Mouse (Mus musculus): Measurements from ENCODE around the gene Slc16a6. TPM values are rescaled to one million over a fixed set of nuclear protein-coding genes. Genes with fewer than 3 reads are reported as not detected.

The Slc16a6 gene
- polyA plus RNA-seq, 1 experiment from 2014 or later: 3.7 TPM

DNA sequence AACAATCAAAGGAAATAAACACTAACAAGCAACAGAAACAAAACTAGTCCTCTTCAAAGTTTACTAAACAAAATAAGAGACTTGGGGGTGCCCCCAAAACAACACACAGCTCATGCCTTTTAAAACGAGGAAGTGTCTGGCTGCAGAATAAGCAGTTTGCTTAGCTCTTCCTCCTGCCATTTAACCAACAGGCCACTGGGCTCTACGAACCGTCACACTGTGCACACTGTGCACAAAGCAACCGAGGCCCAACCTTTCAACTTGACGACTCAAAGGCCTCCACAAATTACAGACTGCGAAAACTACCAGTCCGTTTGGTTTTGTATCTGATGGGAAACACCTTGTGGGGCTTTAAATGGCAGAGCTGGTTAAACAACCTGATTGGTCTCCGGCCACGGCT, 3.2 kb downstream of the Slc16a6 start:
- peaks cover 16% of the 10 kb centered on the region for H3K4me1 ChIP-seq
- no peak overlapping the region for H3K9ac ChIP-seq
- peaks cover 14% of the 10 kb centered on the region for H3K27me3 ChIP-seq
- H3K27ac ChIP-seq: no peak overlapping the region
- 71% methylated on average over 9 of the region's 9 CpGs for WGBS
- H3K9me3 ChIP-seq: no peaks in the 10 kb centered on the region
- no peak overlapping the region for H3K4me3 ChIP-seq
- no peak overlapping the region for H3K4me2 ChIP-seq (replicated peaks)
- ATAC-seq (ENCODE audit: insufficient number of reproducible peaks, insufficient read depth, low FRiP score, low TSS enrichment): no peak
- H3K36me3 ChIP-seq: no peaks in the 10 kb centered on the region

GRCm38 (mm10) chr11:109468133-109468532, 5.3 kb downstream of the Slc16a6 start:
- H3K4me2 ChIP-seq (replicated peaks): no peak overlapping the region
- ATAC-seq (ENCODE audit: insufficient number of reproducible peaks, insufficient read depth, low FRiP score, low TSS enrichment): no peak
- 82% methylated on average over 5 of the region's 5 CpGs for WGBS
- H3K4me3 ChIP-seq: no peak overlapping the region
- H3K4me1 ChIP-seq: peaks cover 11% of the 10 kb centered on the region
- H3K27ac ChIP-seq: no peak overlapping the region
- no peaks in the 10 kb centered on the region for H3K9me3 ChIP-seq
- no peaks in the 10 kb centered on the region for H3K36me3 ChIP-seq
- no peak overlapping the region for H3K9ac ChIP-seq
- H3K27me3 ChIP-seq: peaks cover 3% of the 10 kb centered on the region; the same call in 1 of the 2 replicates

GRCm38 (mm10) chr11:109466987-109467386, 6.4 kb downstream of the Slc16a6 start:
- Histone ChIP-seq H3K9me3 (no peaks in the 10 kb centered on the region), H3K4me2 (replicated peaks) (no peak overlapping the region), H3K4me1 (peaks cover 6% of the 10 kb centered on the region), H3K27me3 (0 out of 2 replicates have a peak, but pooled peaks cover 3% of the 10 kb centered on the region), H3K4me3 (no peak overlapping the region), H3K27ac (no peak overlapping the region), H3K9ac (no peak overlapping the region), H3K36me3 (no peaks in the 10 kb centered on the region)
- 75% methylated on average over 8 of the region's 8 CpGs for WGBS
- no peak for ATAC-seq (ENCODE audit: insufficient number of reproducible peaks, insufficient read depth, low FRiP score, low TSS enrichment)

GRCm38 (mm10) chr11:109465068-109465467, 8.3 kb downstream of the Slc16a6 start:
- H3K9me3 ChIP-seq: no peaks in the 10 kb centered on the region
- H3K27ac ChIP-seq: no peak overlapping the region
- no peaks in the 10 kb centered on the region for H3K36me3 ChIP-seq
- WGBS: 89% methylated on average over 4 of the region's 4 CpGs
- H3K4me2 ChIP-seq (replicated peaks): no peak overlapping the region
- ATAC-seq (ENCODE audit: insufficient number of reproducible peaks, insufficient read depth, low FRiP score, low TSS enrichment): no peak
- H3K4me3 ChIP-seq: no peak overlapping the region
- H3K4me1 ChIP-seq: no peaks in the 10 kb centered on the region
- H3K27me3 ChIP-seq: no peaks in the 10 kb centered on the region
- H3K9ac ChIP-seq: no peak overlapping the region

- Histone ChIP-seq H3K4me3 (no peak overlapping the region), H3K4me2 (replicated peaks) (no peak overlapping the region), H3K27me3 (no peaks in the 10 kb centered on the region), H3K9ac (no peak overlapping the region), H3K27ac (no peak overlapping the region), H3K36me3 (no peaks in the 10 kb centered on the region), H3K4me1 (no peaks in the 10 kb centered on the region), H3K9me3 (no peaks in the 10 kb centered on the region)
- WGBS: 59% methylated on average over 5 of the region's 5 CpGs
- ATAC-seq (ENCODE audit: insufficient number of reproducible peaks, insufficient read depth, low FRiP score, low TSS enrichment): no peak
Measured at GRCm38 (mm10) chr11:109460586-109460985, 12.8 kb downstream of the Slc16a6 start.

DNA sequence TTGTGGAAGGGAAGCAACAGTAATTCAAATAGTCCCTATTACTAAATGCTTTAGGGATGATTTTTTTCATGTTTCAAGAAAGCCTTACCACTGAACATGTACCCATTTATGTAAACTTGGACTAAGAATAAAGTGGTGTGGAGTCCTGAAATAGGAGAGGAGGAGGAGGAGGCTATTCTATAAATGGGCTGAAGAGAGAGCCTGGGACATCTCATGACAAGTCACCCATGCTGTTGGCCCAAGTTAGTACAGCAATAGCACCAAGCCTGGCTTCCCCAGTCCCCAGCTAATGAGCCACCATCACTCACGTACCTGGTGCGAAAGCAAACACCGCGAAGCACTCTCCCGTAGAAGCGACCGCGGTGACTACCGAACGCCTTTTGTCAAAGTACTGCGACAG, 15.2 kb downstream of the Slc16a6 start:
- H3K36me3 ChIP-seq: no peaks in the 10 kb centered on the region
- ATAC-seq (ENCODE audit: insufficient number of reproducible peaks, insufficient read depth, low FRiP score, low TSS enrichment): no peak

GRCm38 (mm10) chr11:109456261-109456660, 17.1 kb downstream of the Slc16a6 start:
- Histone ChIP-seq H3K4me1 (no peaks in the 10 kb centered on the region), H3K36me3 (no peaks in the 10 kb centered on the region), H3K27ac (no peak overlapping the region), H3K9me3 (no peaks in the 10 kb centered on the region), H3K4me3 (no peak overlapping the region), H3K4me2 (replicated peaks) (no peak overlapping the region), H3K9ac (no peak overlapping the region), H3K27me3 (no peaks in the 10 kb centered on the region)
- ATAC-seq (ENCODE audit: insufficient number of reproducible peaks, insufficient read depth, low FRiP score, low TSS enrichment): no peak
- WGBS: 90% methylated on average over 5 of the region's 5 CpGs

More for the DNA sequence above, 15.2 kb downstream of the Slc16a6 start:
- Histone ChIP-seq H3K4me3 (no peak overlapping the region), H3K4me2 (replicated peaks) (no peak overlapping the region), H3K4me1 (no peaks in the 10 kb centered on the region), H3K9me3 (no peaks in the 10 kb centered on the region), H3K9ac (no peak overlapping the region), H3K27ac (no peak overlapping the region), H3K27me3 (no peaks in the 10 kb centered on the region)
- 99% methylated on average over 11 of the region's 11 CpGs for WGBS

- no peak overlapping the region for H3K4me3 ChIP-seq
- no peaks in the 10 kb centered on the region for H3K27me3 ChIP-seq
- no peak for ATAC-seq (ENCODE audit: insufficient number of reproducible peaks, insufficient read depth, low FRiP score, low TSS enrichment)
- no peaks in the 10 kb centered on the region for H3K4me1 ChIP-seq
- H3K9ac ChIP-seq: no peak overlapping the region
- H3K27ac ChIP-seq: no peak overlapping the region
- H3K36me3 ChIP-seq: no peaks in the 10 kb centered on the region
- no peak overlapping the region for H3K4me2 ChIP-seq (replicated peaks)
- H3K9me3 ChIP-seq: no peaks in the 10 kb centered on the region
- 82% methylated on average over 11 of the region's 11 CpGs for WGBS
Measured at GRCm38 (mm10) chr11:109451169-109451568, 22.2 kb downstream of the Slc16a6 start.

GRCm38 (mm10) chr11:109445438-109446035, 27.9 kb downstream of the Slc16a6 start:
- no peaks in the 10 kb centered on the region; the same call in 1 of the 2 replicates for H3K4me1 ChIP-seq
- no peak overlapping the region for H3K4me2 ChIP-seq (replicated peaks)
- no peak overlapping the region for H3K27ac ChIP-seq
- no peaks in the 10 kb centered on the region for H3K9me3 ChIP-seq
- H3K27me3 ChIP-seq: peaks cover 4% of the 10 kb centered on the region
- no peak overlapping the region for H3K9ac ChIP-seq
- no peaks in the 10 kb centered on the region for H3K36me3 ChIP-seq
- peak; percentile 64; the same call in 1 of the 2 replicates for ATAC-seq (ENCODE audit: insufficient number of reproducible peaks, insufficient read depth, low FRiP score, low TSS enrichment)
- 52% methylated on average over 13 of the region's 13 CpGs for WGBS
- H3K4me3 ChIP-seq: no peak overlapping the region

GRCm38 (mm10) chr11:109444600-109444999, 28.8 kb downstream of the Slc16a6 start:
- WGBS: 54% methylated on average over 7 of the region's 7 CpGs
- Histone ChIP-seq H3K4me3 (no peak overlapping the region), H3K36me3 (no peaks in the 10 kb centered on the region), H3K4me2 (replicated peaks) (no peak overlapping the region), H3K27ac (no peak overlapping the region), H3K9me3 (no peaks in the 10 kb centered on the region), H3K9ac (no peak overlapping the region), H3K27me3 (peaks cover 5% of the 10 kb centered on the region), H3K4me1 (no peaks in the 10 kb centered on the region; the same call in 1 of the 2 replicates)
- no peak for ATAC-seq (ENCODE audit: insufficient number of reproducible peaks, insufficient read depth, low FRiP score, low TSS enrichment)

DNA sequence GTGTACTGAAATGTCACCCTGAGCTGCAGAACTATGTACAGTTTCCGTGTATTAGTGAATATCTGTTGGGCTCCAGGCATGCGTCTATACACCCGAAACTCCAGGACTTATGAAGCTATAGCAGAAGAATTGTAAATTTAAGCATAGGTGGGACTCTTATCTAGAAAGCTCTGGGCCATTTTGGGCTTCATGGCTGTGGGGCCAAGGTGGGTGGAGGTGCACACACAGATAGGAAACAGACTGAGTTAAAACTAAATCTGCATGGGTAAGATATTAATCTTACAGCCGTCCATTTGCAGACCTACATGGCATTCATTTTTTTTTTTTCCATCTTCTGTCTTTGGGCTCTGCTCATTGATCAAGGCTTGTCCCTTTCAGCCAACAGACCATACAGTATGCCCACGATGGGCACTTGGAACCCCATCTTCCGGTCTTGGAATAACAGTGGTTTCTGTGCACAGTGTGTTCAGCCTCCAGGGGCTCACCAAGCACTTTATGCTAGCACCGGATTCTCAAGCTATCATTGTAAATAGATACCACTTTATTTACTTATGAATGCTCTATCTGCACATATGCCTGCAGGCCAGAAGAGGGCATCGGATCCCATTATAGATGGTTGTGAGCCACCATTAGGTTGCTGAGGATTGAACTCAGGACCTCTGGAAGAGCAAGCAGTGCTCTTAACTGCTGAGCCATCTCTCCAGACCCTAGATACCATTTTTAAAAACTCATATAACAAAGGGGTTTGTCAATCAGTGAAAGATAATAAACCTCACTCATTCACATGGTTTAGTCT, 29.7 kb downstream of the Slc16a6 start:
- H3K9ac ChIP-seq: no peak overlapping the region
- no peaks in the 10 kb centered on the region for H3K36me3 ChIP-seq
- no peaks in the 10 kb centered on the region; the same call in 1 of the 2 replicates for H3K4me1 ChIP-seq
- no peaks in the 10 kb centered on the region for H3K9me3 ChIP-seq
- WGBS: 89% methylated on average over 8 of the region's 8 CpGs
- H3K4me3 ChIP-seq: no peak overlapping the region
- no peak overlapping the region for H3K27ac ChIP-seq
- no peak for ATAC-seq (ENCODE audit: insufficient number of reproducible peaks, insufficient read depth, low FRiP score, low TSS enrichment)
- peaks cover 5% of the 10 kb centered on the region for H3K27me3 ChIP-seq
- no peak overlapping the region for H3K4me2 ChIP-seq (replicated peaks)

- no peaks in the 10 kb centered on the region; the same call in 1 of the 2 replicates for H3K4me1 ChIP-seq
- peaks cover 5% of the 10 kb centered on the region for H3K27me3 ChIP-seq
- 28% methylated on average over 5 of the region's 5 CpGs for WGBS
- no peak overlapping the region for H3K4me3 ChIP-seq
- no peak overlapping the region for H3K27ac ChIP-seq
- no peak overlapping the region for H3K9ac ChIP-seq
- ATAC-seq (ENCODE audit: insufficient number of reproducible peaks, insufficient read depth, low FRiP score, low TSS enrichment): no peak
- peaks cover 4% of the 10 kb centered on the region; the same call in 1 of the 2 replicates for H3K36me3 ChIP-seq
- H3K4me2 ChIP-seq (replicated peaks): no peak overlapping the region
- no peaks in the 10 kb centered on the region for H3K9me3 ChIP-seq
Measured at GRCm38 (mm10) chr11:109442166-109442730, 31.1 kb downstream of the Slc16a6 start.

All from embryonic facial prominence, embryonic 12.5 days (tissue).